Mouse (Mus musculus): ENCODE results near the gene Dcbld1. TPM values are rescaled to one million over a fixed set of nuclear protein-coding genes. Genes with fewer than 3 reads are reported as not detected.
"Not testable (repeated sequence)": the region's sequence is repeated elsewhere in the genome, so short reads cannot be mapped to it uniquely, and the experiment has no call there.

Dcbld1 gene
- total RNA-seq, 2 experiments from 2014 or later = 8.2 to 8.4 TPM

GRCm38 (mm10) chr10:52258180-52258948 lies 24.9 kb downstream of the Dcbld1 start:
- DNase-seq (ENCODE audit: low spot score in 2 of 2) = no peak

GRCm38 (mm10) chr10:52260209-52260608 lies 26.8 kb downstream of the Dcbld1 start:
- DNase-seq (ENCODE audit: low spot score in 2 of 2) = no peak

- DNase-seq (ENCODE audit: low spot score in 2 of 2) = no peak
These were observed 30.7 kb downstream of the Dcbld1 start for GRCm38 (mm10) chr10:52264162-52264561.

GRCm38 (mm10) chr10:52268879-52269278 lies 35.5 kb downstream of the Dcbld1 start:
- DNase-seq (ENCODE audit: low spot score in 2 of 2) = no peak

GRCm38 (mm10) chr10:52271385-52271784 lies 38.0 kb downstream of the Dcbld1 start:
- DNase-seq (ENCODE audit: low spot score in 2 of 2) = no peak

- no peak for DNase-seq (ENCODE audit: low spot score in 2 of 2)
These were observed 39.6 kb downstream of the Dcbld1 start for GRCm38 (mm10) chr10:52273012-52273411.

- peak in 1 of 2 experiments; percentile 24 for DNase-seq (ENCODE audit: low spot score in 2 of 2)
These were observed 40.8 kb downstream of the Dcbld1 start for GRCm38 (mm10) chr10:52274001-52274909.

GRCm38 (mm10) chr10:52274910-52275604 lies 41.6 kb downstream of the Dcbld1 start:
- DNase-seq (ENCODE audit: low spot score in 2 of 2) = peak in 1 of 2 experiments; percentile 10

GRCm38 (mm10) chr10:52276579-52276978 lies 43.2 kb downstream of the Dcbld1 start:
- no peak for DNase-seq (ENCODE audit: low spot score in 2 of 2)

GRCm38 (mm10) chr10:52277564-52277963 lies 44.1 kb downstream of the Dcbld1 start:
- DNase-seq (ENCODE audit: low spot score in 2 of 2) = not testable (repeated sequence)

GRCm38 (mm10) chr10:52278011-52278434 lies 44.6 kb downstream of the Dcbld1 start:
- DNase-seq (ENCODE audit: low spot score in 2 of 2) = no peak

GRCm38 (mm10) chr10:52278866-52279265 lies 45.4 kb downstream of the Dcbld1 start:
- no peak for DNase-seq (ENCODE audit: low spot score in 2 of 2)

- DNase-seq (ENCODE audit: low spot score in 2 of 2) = no peak
These were observed 46.5 kb downstream of the Dcbld1 start for GRCm38 (mm10) chr10:52279876-52280275.

GRCm38 (mm10) chr10:52280623-52281022 lies 47.2 kb downstream of the Dcbld1 start:
- DNase-seq (ENCODE audit: low spot score in 2 of 2) = no peak

- DNase-seq (ENCODE audit: low spot score in 2 of 2) = no peak
These were observed 47.9 kb downstream of the Dcbld1 start for GRCm38 (mm10) chr10:52281337-52281736.

- DNase-seq (ENCODE audit: low spot score in 2 of 2) = no peak
These were observed 51.2 kb downstream of the Dcbld1 start for GRCm38 (mm10) chr10:52284578-52284977.

GRCm38 (mm10) chr10:52287852-52288533 lies 54.6 kb downstream of the Dcbld1 start:
- no peak for DNase-seq (ENCODE audit: low spot score in 2 of 2)

GRCm38 (mm10) chr10:52289261-52289660 lies 55.8 kb downstream of the Dcbld1 start:
- no peak for DNase-seq (ENCODE audit: low spot score in 2 of 2)

GRCm38 (mm10) chr10:52292391-52292790 lies 59.0 kb downstream of the Dcbld1 start:
- not testable (repeated sequence) for DNase-seq (ENCODE audit: low spot score in 2 of 2)

GRCm38 (mm10) chr10:52293921-52294577 lies 60.6 kb downstream of the Dcbld1 start:
- no peak for DNase-seq (ENCODE audit: low spot score in 2 of 2)

Measured in layer of hippocampus, postnatal 14 days (tissue).